Mouse (Mus musculus) testis, adult 2 months (tissue): ENCODE measurements around the gene Lgr4. TPM values are rescaled to one million over a fixed set of nuclear protein-coding genes. Genes with fewer than 3 reads are reported as not detected.

Experiments
- H3K27ac ChIP-seq: fragments of 200-500 bp; 2 replicates; pipeline ENCODE4 v1.5.1; 2012; ENCODE audit warnings: low read depth, low read length; ENCODE audit not compliant: control insufficient read depth, insufficient read depth
- H3K27me3 ChIP-seq: fragments of 200-500 bp; 2 replicates; pipeline ENCODE4 v1.6.1; 2012; ENCODE audit warnings: mild to moderate bottlenecking, low read length, moderate library complexity; ENCODE audit not compliant: control insufficient read depth, insufficient read depth
- H3K36me3 ChIP-seq: fragments of 200-500 bp; 2 replicates; pipeline ENCODE4 v1.6.1; 2012; ENCODE audit warnings: mild to moderate bottlenecking, low read length; ENCODE audit not compliant: control insufficient read depth, insufficient read depth
- H3K4me1 ChIP-seq: fragments of 200-500 bp; 2 replicates; pipeline ENCODE4 v1.6.1; 2012; ENCODE audit warnings: low read length; ENCODE audit not compliant: control insufficient read depth, insufficient read depth
- H3K4me3 ChIP-seq: fragments of 200-500 bp; 2 replicates; pipeline ENCODE4 v1.5.1; 2012; ENCODE audit warnings: low read depth, mild to moderate bottlenecking, low read length, moderate library complexity, mixed read lengths; ENCODE audit not compliant: control insufficient read depth
- CTCF ChIP-seq: fragments of 200-500 bp; IDR thresholded peaks from 2 replicates; pipeline ENCODE4 v1.5.1; 2012; ENCODE audit warnings: low read depth, mild to moderate bottlenecking, inconsistent platforms, low read length, moderate library complexity; ENCODE audit not compliant: control insufficient read depth, insufficient read depth, insufficient replicate concordance
- POLR2A ChIP-seq: fragments of 200-500 bp; IDR thresholded peaks from 2 replicates; pipeline ENCODE4 v1.6.1; 2012; ENCODE audit warnings: low read depth, mild to moderate bottlenecking, inconsistent platforms, low read length, moderate library complexity; ENCODE audit not compliant: control insufficient read depth
- polyA plus RNA-seq: library from polyadenylated mRNA; depleted of rRNA; stranded (reverse); fragments of >200 nt; gene quantifications from 2 replicates; pipeline ENCODE4 v1.2.3, GENCODE M21; 2012

Gene Lgr4
- polyA plus RNA-seq, 1 experiment: 4.3 TPM

DNA sequence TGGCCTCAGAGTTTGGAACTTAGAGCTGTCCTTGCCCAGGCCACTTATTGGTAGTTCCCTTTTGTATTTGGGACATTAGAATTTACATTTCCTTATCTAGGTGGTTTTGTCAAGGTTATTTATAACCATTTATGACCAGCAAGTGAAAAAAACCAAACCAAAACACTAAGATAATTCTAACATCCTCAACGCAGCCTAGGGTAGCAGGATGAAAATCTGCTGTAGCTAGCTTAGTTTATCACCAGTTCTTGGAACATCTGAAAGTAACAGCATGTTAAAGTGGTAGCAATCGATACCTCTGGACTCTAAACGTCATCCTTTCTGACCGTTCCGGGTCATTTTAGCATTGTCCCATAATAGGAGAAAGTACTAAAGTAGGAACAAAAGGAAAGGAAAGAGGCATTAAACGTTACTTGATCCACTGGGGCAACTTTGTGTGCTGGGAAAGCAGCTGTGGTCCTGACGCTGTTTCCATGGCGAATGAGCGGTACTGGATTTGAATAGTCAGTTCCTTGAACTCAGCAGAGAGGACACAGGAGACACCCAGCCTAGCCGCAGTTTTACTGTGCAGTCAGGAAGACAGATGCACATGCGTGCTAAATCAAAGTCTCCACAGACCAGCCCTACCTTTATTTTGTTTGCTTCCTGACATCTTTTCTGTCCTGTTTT is 42.1 kb downstream of the Lgr4 start:
- Histone ChIP-seq H3K4me3 (no peak overlapping the region), H3K4me1 (no peaks in the 10 kb centered on the region), H3K27ac (no peak overlapping the region), H3K36me3 (no peaks in the 10 kb centered on the region), H3K27me3 (no peaks in the 10 kb centered on the region)
- TF ChIP-seq CTCF (no peak), POLR2A (no peak)

DNA sequence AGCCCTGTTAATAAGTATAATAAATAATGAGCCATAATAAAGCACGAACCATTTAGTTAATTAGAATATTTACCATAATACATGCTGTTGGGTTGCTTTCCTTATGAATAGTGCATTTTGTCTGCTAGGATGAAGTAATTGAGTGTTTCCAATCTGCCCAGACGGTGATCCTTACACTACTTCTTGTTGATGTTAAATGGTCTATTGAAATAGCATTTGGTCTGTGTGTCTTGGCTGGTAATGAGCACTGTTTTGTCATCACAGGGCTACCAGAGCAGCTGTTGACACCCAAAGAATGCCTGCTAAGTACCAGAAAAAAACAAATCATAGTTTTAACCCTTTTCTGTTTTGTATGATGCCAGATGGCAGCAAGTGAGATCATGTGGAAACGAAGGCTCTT is 42.8 kb downstream of the Lgr4 start:
- TF ChIP-seq POLR2A (no peak), CTCF (no peak)
- no peak overlapping the region for H3K27ac ChIP-seq
- H3K27me3 ChIP-seq: no peaks in the 10 kb centered on the region
- H3K36me3 ChIP-seq: no peaks in the 10 kb centered on the region
- no peaks in the 10 kb centered on the region for H3K4me1 ChIP-seq
- no peak overlapping the region for H3K4me3 ChIP-seq

DNA sequence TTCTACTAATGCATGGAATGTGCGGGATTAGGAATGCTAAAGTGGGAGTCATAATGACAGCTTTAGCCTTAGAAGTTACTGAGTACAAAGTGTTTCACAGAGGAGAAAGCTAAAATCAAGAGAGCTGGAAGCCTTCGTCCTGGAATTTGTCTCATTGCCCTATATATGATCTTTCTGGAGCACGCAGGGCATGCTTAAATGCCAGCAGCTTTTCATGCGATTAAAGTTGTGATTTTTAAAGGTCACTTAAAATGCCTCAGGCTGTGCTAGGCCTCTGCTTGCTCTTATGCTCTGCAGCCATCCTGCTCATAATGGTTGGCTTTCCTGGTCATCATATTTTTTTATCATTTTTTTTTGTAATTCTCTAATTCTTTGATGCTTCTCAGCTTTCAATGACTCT is 43.7 kb downstream of the Lgr4 start:
- no peak overlapping the region for H3K27ac ChIP-seq
- no peak overlapping the region for H3K4me3 ChIP-seq
- TF ChIP-seq CTCF: no peak
- no peak for TF ChIP-seq POLR2A
- no peaks in the 10 kb centered on the region for H3K36me3 ChIP-seq
- no peaks in the 10 kb centered on the region for H3K27me3 ChIP-seq
- H3K4me1 ChIP-seq: no peaks in the 10 kb centered on the region

DNA sequence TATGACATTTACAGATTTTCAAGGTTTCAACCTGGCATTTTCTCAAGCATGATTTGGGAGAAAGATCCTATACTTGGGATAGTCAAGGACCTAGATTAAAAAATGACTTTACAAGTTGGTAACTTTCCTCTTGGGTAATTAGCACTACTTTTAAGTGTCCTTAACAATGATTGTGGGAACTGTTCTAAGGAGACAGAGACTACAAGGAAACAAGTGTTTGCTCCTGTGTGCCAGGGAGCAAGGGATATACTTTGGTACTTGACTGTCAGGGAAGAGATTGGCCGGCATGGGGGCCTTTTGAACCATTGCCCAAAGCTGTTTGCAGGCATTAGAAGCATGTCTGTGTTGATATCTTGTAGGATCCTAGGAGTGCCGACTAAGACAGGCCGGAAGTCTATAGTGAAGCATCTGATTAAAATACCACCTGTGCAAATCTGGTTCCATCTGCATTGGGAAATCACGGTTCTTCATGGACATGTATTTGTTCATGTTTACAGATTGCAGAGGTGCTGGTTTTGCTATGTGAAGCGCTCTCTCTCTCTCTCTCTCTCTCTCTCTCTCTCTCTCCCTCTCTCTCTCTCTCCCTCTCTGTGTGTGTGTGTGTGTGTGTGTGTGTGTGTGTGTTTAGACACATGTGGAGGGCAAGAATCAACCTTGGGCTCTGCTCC is 46.3 kb downstream of the Lgr4 start:
- Histone ChIP-seq H3K36me3 (no peaks in the 10 kb centered on the region), H3K4me3 (no peak overlapping the region), H3K27me3 (no peaks in the 10 kb centered on the region), H3K4me1 (no peaks in the 10 kb centered on the region), H3K27ac (no peak overlapping the region)
- no peak for TF ChIP-seq CTCF
- TF ChIP-seq POLR2A: no peak

DNA sequence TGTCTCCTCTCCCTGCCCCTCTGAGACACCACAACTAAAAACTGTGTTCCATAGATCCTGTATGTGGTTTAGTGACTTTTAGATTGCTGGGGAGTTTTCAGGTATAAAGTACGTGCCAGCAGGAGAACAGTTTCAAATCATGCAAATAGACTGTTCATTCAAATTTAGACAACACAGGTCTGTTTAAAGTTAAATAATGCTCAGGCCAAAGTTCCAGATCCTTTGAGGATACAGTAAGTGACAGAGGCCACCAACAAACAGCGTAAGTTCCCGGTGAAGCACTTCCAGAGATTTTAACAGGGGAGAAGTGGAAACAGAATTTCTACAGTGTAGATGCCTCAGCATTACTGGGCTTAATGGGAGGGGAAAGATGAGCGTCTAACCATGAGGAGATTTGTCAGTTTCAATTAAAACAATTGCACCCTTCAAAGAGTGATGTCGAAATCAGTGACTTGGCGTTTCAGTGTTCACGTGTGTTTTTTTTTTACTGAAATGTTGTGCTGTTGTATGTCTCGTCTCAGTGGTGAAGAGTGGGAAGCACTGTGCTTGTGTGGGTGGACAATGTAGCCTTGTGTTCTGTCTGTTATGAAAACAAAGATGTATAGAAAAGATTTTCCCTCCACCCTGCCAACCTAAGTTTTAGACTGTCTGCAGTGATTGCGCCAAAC is 48.4 kb downstream of the Lgr4 start:
- no peak overlapping the region for H3K4me3 ChIP-seq
- no peak overlapping the region for H3K27ac ChIP-seq
- no peak for TF ChIP-seq POLR2A
- no peaks in the 10 kb centered on the region for H3K4me1 ChIP-seq
- H3K36me3 ChIP-seq: no peaks in the 10 kb centered on the region
- no peaks in the 10 kb centered on the region for H3K27me3 ChIP-seq

DNA sequence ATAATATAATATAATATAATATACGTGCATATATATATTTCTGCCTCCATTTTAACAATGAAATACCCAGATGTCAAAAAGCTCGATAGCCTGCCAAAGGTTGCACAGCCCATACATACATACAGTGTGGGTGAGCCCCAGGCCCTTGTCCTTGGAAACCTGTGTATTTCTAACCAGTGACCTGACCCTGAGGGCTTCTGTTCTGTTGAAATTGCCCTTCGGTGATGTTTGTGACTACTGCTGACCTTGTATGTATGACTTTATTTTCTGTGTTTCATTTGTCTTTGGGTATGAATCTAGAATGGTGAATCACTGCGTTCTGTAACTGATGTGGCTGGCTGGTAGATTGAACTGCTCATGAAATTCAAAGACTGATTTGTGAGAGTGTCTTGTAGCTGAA is 49.4 kb downstream of the Lgr4 start:
- Histone ChIP-seq H3K4me1 (no peaks in the 10 kb centered on the region), H3K36me3 (no peaks in the 10 kb centered on the region), H3K27ac (no peak overlapping the region), H3K27me3 (no peaks in the 10 kb centered on the region), H3K4me3 (no peak overlapping the region)
- TF ChIP-seq CTCF: no peak
- TF ChIP-seq POLR2A: no peak

DNA sequence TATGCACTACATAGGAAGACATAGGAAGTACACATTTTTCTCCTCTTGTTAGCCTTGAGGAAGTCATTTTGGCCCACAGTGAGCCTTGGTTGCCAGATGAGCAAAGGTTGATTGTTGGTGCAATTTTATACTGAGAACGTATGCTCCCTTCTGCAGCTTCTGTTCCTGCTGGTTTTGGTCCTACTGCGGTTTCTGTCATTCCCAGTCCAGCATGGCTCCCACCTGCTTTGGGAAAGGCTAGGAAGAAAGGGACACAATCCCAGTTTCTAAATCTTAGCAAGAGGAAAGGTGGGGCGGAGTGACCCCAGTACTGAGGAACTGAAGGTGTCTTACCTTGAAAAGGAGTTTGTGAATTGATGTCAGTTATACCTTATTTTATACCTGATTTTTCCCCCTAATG is 51.9 kb downstream of the Lgr4 start:
- H3K27me3 ChIP-seq: no peaks in the 10 kb centered on the region
- H3K4me3 ChIP-seq: no peak overlapping the region
- H3K4me1 ChIP-seq: no peaks in the 10 kb centered on the region
- no peak overlapping the region for H3K27ac ChIP-seq
- no peaks in the 10 kb centered on the region for H3K36me3 ChIP-seq
- TF ChIP-seq CTCF (no peak), POLR2A (no peak)
